Mouse (Mus musculus) liver, postnatal 0 days (tissue): ENCODE results near the gene Gm44579.

ENCODE experiments used
- CTCF ChIP-seq: sonication (generic); IDR thresholded peaks from 2 replicates; pipeline ENCODE4 v1.5.1; 2016; ENCODE audit warnings: antibody characterized with exemption, low read depth
- EP300 ChIP-seq: IDR thresholded peaks from 2 replicates; pipeline ENCODE4 v1.6.1; 2016; ENCODE audit warnings: antibody characterized with exemption, low read depth, mild to moderate bottlenecking

GRCm38 (mm10) chr15:98139763-98140162 is 81.0 kb downstream of the Gm44579 start:
- TF ChIP-seq EP300 (no peak), CTCF (no peak)
